Mouse (Mus musculus): ENCODE data around the gene Hmga2. TPM values are rescaled to one million over a fixed set of nuclear protein-coding genes. Genes with fewer than 3 reads are reported as not detected.
"Not testable (repeated sequence)": the region's sequence is repeated elsewhere in the genome, so short reads cannot be mapped to it uniquely, and the experiment has no call there.

Hmga2 gene
- polyA plus RNA-seq, 1 experiment from 2014 or later, result 0.45 TPM

DNA sequence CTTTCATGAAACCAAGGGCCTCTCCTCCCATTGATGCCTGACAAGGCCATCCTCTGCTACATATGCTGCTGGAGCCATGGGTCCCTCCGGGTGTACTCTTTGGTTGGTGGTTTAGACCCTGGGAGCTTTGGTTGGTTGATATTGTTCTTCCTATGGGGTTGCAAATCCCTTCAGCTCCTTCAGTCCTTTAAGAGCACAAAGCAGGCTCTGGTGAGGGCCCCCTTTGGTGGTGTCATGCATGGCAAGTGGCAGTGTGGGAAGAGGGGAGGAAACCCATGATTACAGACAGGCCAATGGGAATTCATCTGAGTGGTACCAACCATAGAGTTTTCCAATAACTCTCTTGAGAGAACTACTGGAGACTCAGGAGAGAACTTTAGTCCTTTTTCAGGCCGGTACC lies 136.4 kb downstream of the Hmga2 start:
- ATAC-seq, result not testable (repeated sequence)
- WGBS, result 88% methylated on average over 2 of the region's 2 CpGs

DNA sequence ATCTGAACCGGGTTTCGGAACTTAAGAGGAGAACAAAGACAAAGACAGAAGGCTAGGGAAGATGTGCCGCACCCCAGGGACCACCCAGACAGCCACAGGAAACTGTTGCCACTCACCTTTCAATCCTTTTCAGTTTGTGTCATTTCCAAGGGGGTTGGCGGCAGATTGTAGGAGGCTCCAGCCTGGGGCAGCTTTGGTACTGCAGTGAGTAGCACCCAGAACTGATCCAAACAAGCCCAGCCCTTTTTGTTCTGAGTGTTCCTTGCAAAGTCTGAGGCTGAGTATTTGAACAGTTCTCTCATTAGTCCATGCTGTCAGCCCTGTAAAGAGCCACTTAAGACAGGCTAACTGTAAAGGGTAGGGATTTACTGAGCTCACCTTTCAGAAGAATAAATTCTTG lies 136.9 kb downstream of the Hmga2 start:
- H3K4me3 ChIP-seq (ENCODE audit: low read depth, low read length), result no peak overlapping the region
- no peaks in the 10 kb centered on the region for H3K36me3 ChIP-seq (ENCODE audit: control insufficient read depth, insufficient read depth, low read length)
- no peaks in the 10 kb centered on the region for H3K27me3 ChIP-seq (ENCODE audit: control insufficient read depth, insufficient read depth, low read depth, low read length)
- 54% methylated on average over 4 of the region's 4 CpGs for WGBS
- no peak overlapping the region for H3K27ac ChIP-seq (ENCODE audit: low read length)
- no peak overlapping the region for H3K9ac ChIP-seq (ENCODE audit: low read depth, low read length)
- no peak for ATAC-seq
- no peak overlapping the region for H3K4me2 ChIP-seq (ENCODE audit: low read length)
- H3K4me1 ChIP-seq (ENCODE audit: control insufficient read depth, insufficient read depth, low read length), result no peaks in the 10 kb centered on the region
- no peaks in the 10 kb centered on the region for H3K9me3 ChIP-seq (replicated peaks; ENCODE audit: control insufficient read depth, low read length, poor library complexity, severe bottlenecking)

More for the DNA sequence above, 136.4 kb downstream of the Hmga2 start:
- H3K4me1 ChIP-seq (ENCODE audit: control insufficient read depth, insufficient read depth, low read length); H3K4me3 ChIP-seq (ENCODE audit: low read depth, low read length); H3K4me2 ChIP-seq (ENCODE audit: low read length); H3K27ac ChIP-seq (ENCODE audit: low read length); H3K9ac ChIP-seq (ENCODE audit: low read depth, low read length); H3K9me3 ChIP-seq (replicated peaks; ENCODE audit: control insufficient read depth, low read length, poor library complexity, severe bottlenecking); H3K36me3 ChIP-seq (ENCODE audit: control insufficient read depth, insufficient read depth, low read length); H3K27me3 ChIP-seq (ENCODE audit: control insufficient read depth, insufficient read depth, low read depth, low read length): not testable (repeated sequence)

DNA sequence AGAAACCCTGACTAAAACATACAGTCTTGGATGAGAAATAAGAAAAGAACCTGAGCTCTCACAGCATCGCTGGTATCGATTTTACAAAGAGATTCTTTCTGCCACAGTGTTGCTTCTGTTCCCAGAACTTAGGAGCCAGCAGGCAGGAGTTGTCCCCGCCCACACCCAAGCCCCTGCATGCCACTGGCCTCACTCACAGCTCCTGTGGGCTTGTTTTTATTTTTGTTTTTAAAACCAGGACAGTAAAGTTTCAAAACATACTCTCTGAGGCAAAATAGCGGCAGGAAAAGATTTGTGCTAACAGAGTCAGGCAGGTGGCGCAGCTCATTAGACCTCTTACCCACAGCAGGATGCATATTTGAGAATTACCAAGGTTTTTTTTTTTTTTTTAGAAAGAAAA lies 137.4 kb downstream of the Hmga2 start:
- H3K27ac ChIP-seq (ENCODE audit: low read length), result no peak overlapping the region
- H3K4me1 ChIP-seq (ENCODE audit: control insufficient read depth, insufficient read depth, low read length), result no peaks in the 10 kb centered on the region
- no peak overlapping the region for H3K4me3 ChIP-seq (ENCODE audit: low read depth, low read length)
- H3K27me3 ChIP-seq (ENCODE audit: control insufficient read depth, insufficient read depth, low read depth, low read length), result no peaks in the 10 kb centered on the region
- no peak for ATAC-seq
- no peaks in the 10 kb centered on the region for H3K36me3 ChIP-seq (ENCODE audit: control insufficient read depth, insufficient read depth, low read length)
- 54% methylated on average over 5 of the region's 5 CpGs for WGBS
- H3K9ac ChIP-seq (ENCODE audit: low read depth, low read length), result no peak overlapping the region
- no peaks in the 10 kb centered on the region for H3K9me3 ChIP-seq (replicated peaks; ENCODE audit: control insufficient read depth, low read length, poor library complexity, severe bottlenecking)
- H3K4me2 ChIP-seq (ENCODE audit: low read length), result no peak overlapping the region

DNA sequence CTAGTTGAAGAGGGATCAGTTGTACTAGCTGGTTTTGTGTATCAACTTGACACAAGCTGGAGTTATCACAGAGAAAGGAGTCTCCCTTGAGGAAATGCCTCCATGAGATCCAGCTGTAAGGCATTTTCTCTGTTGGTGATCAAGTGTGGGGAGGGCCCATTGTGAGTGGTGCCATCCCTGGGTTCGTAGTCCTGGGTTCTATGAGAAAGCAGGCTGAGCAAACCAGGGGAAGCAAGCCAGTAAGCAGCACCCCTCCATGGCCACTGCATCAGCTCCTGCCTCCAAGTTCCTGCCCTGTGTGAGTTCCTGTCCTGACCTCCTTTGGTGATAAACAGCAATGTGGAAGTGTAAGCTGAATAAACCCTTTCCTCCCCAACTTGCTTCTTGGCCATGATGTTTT lies 137.8 kb downstream of the Hmga2 start:
- ATAC-seq; H3K4me1 ChIP-seq (ENCODE audit: control insufficient read depth, insufficient read depth, low read length); H3K4me3 ChIP-seq (ENCODE audit: low read depth, low read length); H3K9ac ChIP-seq (ENCODE audit: low read depth, low read length); H3K27me3 ChIP-seq (ENCODE audit: control insufficient read depth, insufficient read depth, low read depth, low read length); H3K9me3 ChIP-seq (replicated peaks; ENCODE audit: control insufficient read depth, low read length, poor library complexity, severe bottlenecking); H3K4me2 ChIP-seq (ENCODE audit: low read length); H3K27ac ChIP-seq (ENCODE audit: low read length); H3K36me3 ChIP-seq (ENCODE audit: control insufficient read depth, insufficient read depth, low read length): not testable (repeated sequence)
- 86% methylated on average over 1 of the region's 1 CpGs for WGBS

DNA sequence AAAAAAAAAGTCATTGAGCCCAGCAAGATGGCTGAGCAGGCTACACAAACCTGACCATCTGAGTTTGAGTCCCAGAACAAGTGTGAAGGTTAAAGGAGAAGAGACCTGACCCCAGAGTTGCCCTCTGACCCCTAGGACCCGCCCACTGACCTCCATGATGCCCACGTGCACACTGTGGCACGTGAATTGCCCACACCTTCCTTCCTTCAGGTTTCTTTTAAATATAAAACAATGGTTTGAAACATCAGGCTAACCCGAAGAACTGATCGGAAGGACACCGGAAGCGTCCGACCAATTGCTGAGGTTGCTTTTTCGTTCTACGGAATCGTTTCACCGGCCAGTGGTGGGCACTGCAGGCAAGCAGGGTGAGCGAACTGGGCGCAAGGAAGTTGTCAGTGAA lies 148.3 kb downstream of the Hmga2 start:
- 93% methylated on average over 14 of the region's 14 CpGs for WGBS
- Histone ChIP-seq H3K4me2 (ENCODE audit: low read length) (no peak overlapping the region), H3K36me3 (ENCODE audit: control insufficient read depth, insufficient read depth, low read length) (no peaks in the 10 kb centered on the region), H3K9me3 (replicated peaks; ENCODE audit: control insufficient read depth, low read length, poor library complexity, severe bottlenecking) (no peaks in the 10 kb centered on the region), H3K9ac (ENCODE audit: low read depth, low read length) (no peak overlapping the region), H3K27ac (ENCODE audit: low read length) (no peak overlapping the region), H3K4me1 (ENCODE audit: control insufficient read depth, insufficient read depth, low read length) (no peaks in the 10 kb centered on the region), H3K27me3 (ENCODE audit: control insufficient read depth, insufficient read depth, low read depth, low read length) (no peaks in the 10 kb centered on the region), H3K4me3 (ENCODE audit: low read depth, low read length) (no peak overlapping the region)
- ATAC-seq, result no peak

DNA sequence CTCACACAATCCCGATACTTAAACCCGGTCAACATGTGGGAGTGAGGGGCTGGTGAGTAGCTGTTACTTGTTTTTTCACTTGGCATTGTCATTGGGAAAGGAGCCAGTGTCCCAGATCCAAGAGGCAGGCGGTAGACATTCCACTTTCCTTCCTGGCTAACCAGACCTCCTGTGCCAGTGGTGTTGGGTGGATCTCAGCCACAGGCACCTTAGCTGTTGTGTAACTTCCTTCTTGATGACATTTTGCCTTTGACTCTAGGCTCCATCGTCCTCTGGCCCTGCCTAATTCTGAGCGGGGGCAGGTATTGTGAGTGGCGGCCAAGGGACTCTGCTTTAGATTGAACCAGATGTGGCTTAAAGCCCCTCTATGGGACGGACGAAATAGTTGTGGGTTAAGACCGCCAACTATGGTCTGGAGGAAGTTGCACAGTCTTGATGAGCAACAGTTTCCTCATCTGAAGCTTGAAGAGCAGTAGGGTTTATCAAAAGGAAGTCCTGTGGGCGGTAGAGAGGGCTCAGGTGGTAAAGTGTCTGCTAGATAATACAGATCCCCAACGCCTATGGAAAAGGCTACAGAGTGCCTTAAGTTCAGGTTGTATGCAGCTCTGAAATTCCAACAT lies 152.6 kb downstream of the Hmga2 start:
- Histone ChIP-seq H3K4me2 (ENCODE audit: low read length) (no peak overlapping the region), H3K4me3 (ENCODE audit: low read depth, low read length) (no peak overlapping the region), H3K4me1 (ENCODE audit: control insufficient read depth, insufficient read depth, low read length) (no peaks in the 10 kb centered on the region), H3K9me3 (replicated peaks; ENCODE audit: control insufficient read depth, low read length, poor library complexity, severe bottlenecking) (no peaks in the 10 kb centered on the region; the same call in 1 of the 2 replicates), H3K27ac (ENCODE audit: low read length) (no peak overlapping the region), H3K27me3 (ENCODE audit: control insufficient read depth, insufficient read depth, low read depth, low read length) (no peaks in the 10 kb centered on the region), H3K36me3 (ENCODE audit: control insufficient read depth, insufficient read depth, low read length) (no peaks in the 10 kb centered on the region), H3K9ac (ENCODE audit: low read depth, low read length) (no peak overlapping the region)
- no peak for ATAC-seq
- 93% methylated on average over 11 of the region's 11 CpGs for WGBS

DNA sequence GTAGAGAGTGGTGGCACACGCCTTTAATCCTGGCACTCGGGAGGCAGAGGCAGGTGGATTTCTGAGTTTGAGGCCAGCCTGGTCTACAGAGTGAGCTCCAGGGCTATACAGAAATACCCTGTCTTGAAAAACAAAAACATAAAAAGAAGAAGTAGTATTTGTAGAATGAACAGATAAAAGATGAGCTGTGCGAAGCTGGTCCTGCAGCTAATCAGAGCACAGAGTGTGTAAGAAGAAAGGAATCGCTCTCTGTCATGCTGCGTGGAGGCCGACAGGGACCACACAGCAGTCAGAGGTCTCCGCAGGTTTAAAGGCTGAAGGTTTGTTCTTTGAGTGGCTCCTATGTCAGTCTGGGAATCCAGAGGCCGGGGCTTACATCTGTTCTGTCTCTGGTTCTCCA lies 153.5 kb downstream of the Hmga2 start:
- ATAC-seq, result no peak
- Histone ChIP-seq H3K27ac (ENCODE audit: low read length) (no peak overlapping the region), H3K27me3 (ENCODE audit: control insufficient read depth, insufficient read depth, low read depth, low read length) (no peaks in the 10 kb centered on the region), H3K36me3 (ENCODE audit: control insufficient read depth, insufficient read depth, low read length) (no peaks in the 10 kb centered on the region), H3K9ac (ENCODE audit: low read depth, low read length) (no peak overlapping the region), H3K4me2 (ENCODE audit: low read length) (no peak overlapping the region), H3K4me1 (ENCODE audit: control insufficient read depth, insufficient read depth, low read length) (no peaks in the 10 kb centered on the region), H3K9me3 (replicated peaks; ENCODE audit: control insufficient read depth, low read length, poor library complexity, severe bottlenecking) (no peaks in the 10 kb centered on the region; the same call in 1 of the 2 replicates), H3K4me3 (ENCODE audit: low read depth, low read length) (no peak overlapping the region)
- WGBS, result 88% methylated on average over 8 of the region's 8 CpGs

DNA sequence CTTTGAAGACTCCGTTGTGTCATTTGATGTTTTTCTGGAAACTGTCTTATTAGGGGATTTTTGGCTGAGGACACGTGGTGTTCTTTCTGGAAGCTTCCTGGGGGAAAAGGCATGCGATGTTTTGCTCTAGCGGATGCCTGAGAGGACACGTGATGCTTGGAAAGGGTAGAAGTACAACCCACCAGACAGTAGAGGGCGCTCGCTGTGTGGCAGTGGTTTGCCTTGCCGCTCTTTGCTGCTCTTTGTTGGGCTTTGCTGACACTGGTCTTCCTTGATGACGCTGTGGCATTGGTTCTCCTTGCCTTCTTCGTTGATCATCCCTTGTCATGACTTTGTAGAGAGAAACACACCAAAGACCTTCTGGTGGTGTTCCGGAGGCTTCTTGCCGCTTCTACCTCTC lies 156.7 kb downstream of the Hmga2 start:
- WGBS, result 92% methylated on average over 12 of the region's 12 CpGs
- ATAC-seq, result no peak
- Histone ChIP-seq H3K9ac (ENCODE audit: low read depth, low read length) (no peak overlapping the region), H3K4me1 (ENCODE audit: control insufficient read depth, insufficient read depth, low read length) (no peaks in the 10 kb centered on the region), H3K27me3 (ENCODE audit: control insufficient read depth, insufficient read depth, low read depth, low read length) (no peaks in the 10 kb centered on the region), H3K9me3 (replicated peaks; ENCODE audit: control insufficient read depth, low read length, poor library complexity, severe bottlenecking) (no peaks in the 10 kb centered on the region; the same call in 1 of the 2 replicates), H3K4me2 (ENCODE audit: low read length) (no peak overlapping the region), H3K27ac (ENCODE audit: low read length) (no peak overlapping the region), H3K4me3 (ENCODE audit: low read depth, low read length) (no peak overlapping the region), H3K36me3 (ENCODE audit: control insufficient read depth, insufficient read depth, low read length) (no peaks in the 10 kb centered on the region)

All from midbrain, embryonic 16.5 days (tissue).